8 mouse cellular contexts compared by ENCODE assay signal in genomic region chr16:91884196-91884595, GRCm38 (mm10).
DNase-seq lines count a peak whose midpoint lies in the region; ATAC-seq and TF ChIP-seq lines count a peak whose summit lies in the region.

No protein-coding gene starts in this region.

- no peaks in the 10 kb centered on the region for H3K36me3 ChIP-seq in forebrain, embryonic 11.5 days (ENCODE audit: control insufficient read depth, insufficient read depth, low read length)
- H3K36me3 ChIP-seq in forebrain, embryonic 12.5 days (replicated peaks): peaks cover 22% of the 10 kb centered on the region
- H3K36me3 ChIP-seq in limb, embryonic 11.5 days (ENCODE audit: control insufficient read depth, insufficient read depth, low read length): no peaks in the 10 kb centered on the region

- no peak overlapping the region for H3K9ac ChIP-seq in forebrain, embryonic 11.5 days (ENCODE audit: low read length)
- no peak overlapping the region for H3K9ac ChIP-seq in forebrain, embryonic 12.5 days
- no peak overlapping the region for H3K9ac ChIP-seq in limb, embryonic 11.5 days (ENCODE audit: low read length)

- H3K27ac ChIP-seq in forebrain, embryonic 11.5 days (ENCODE audit: low read depth, low read length): no peak overlapping the region
- H3K27ac ChIP-seq in forebrain, embryonic 12.5 days: no peak overlapping the region
- H3K27ac ChIP-seq in bone marrow, adult 2 months (ENCODE audit: control insufficient read depth, insufficient read depth, low read depth, low read length, poor library complexity): no peak overlapping the region
- no peak overlapping the region for H3K27ac ChIP-seq in limb, embryonic 11.5 days (replicated peaks; ENCODE audit: low read depth, low read length)

- peak; percentile 93 for TF ChIP-seq CTCF in bone marrow, adult 2 months (IDR thresholded peaks at IDR 0.05; ENCODE audit: control insufficient read depth, insufficient read depth, low read length)

- H3K4me1 ChIP-seq in forebrain, embryonic 11.5 days (replicated peaks; ENCODE audit: control insufficient read depth, insufficient read depth, low read length): peaks cover 3% of the 10 kb centered on the region; the same call in 1 of the 2 replicates
- H3K4me1 ChIP-seq in forebrain, embryonic 12.5 days: peaks cover 12% of the 10 kb centered on the region
- H3K4me1 ChIP-seq in bone marrow, adult 2 months (ENCODE audit: control insufficient read depth, insufficient read depth, low read length): no peaks in the 10 kb centered on the region
- peaks cover 10% of the 10 kb centered on the region; the same call in 1 of the 2 replicates for H3K4me1 ChIP-seq in limb, embryonic 11.5 days (ENCODE audit: control insufficient read depth, insufficient read depth, low read length)

- H3K27me3 ChIP-seq in forebrain, embryonic 11.5 days (ENCODE audit: control insufficient read depth, insufficient read depth, low read length): no peaks in the 10 kb centered on the region
- no peaks in the 10 kb centered on the region for H3K27me3 ChIP-seq in forebrain, embryonic 12.5 days
- H3K27me3 ChIP-seq in limb, embryonic 11.5 days (ENCODE audit: control insufficient read depth, insufficient read depth, low read length): no peaks in the 10 kb centered on the region

- ATAC-seq in forebrain, embryonic 11.5 days (replicated peaks; ENCODE audit: low FRiP score): no peak
- no peak for ATAC-seq in forebrain, embryonic 12.5 days (ENCODE audit: low FRiP score)
- ATAC-seq in limb, embryonic 11.5 days (ENCODE audit: insufficient number of reproducible peaks, low FRiP score, low TSS enrichment, low read depth): no peak

- no peak overlapping the region for H3K4me3 ChIP-seq in forebrain, embryonic 11.5 days (ENCODE audit: low read depth, low read length)
- H3K4me3 ChIP-seq in forebrain, embryonic 12.5 days (replicated peaks): no peak overlapping the region
- no peak overlapping the region for H3K4me3 ChIP-seq in bone marrow, adult 2 months (replicated peaks; ENCODE audit: control insufficient read depth, low read depth, low read length)
- no peak overlapping the region for H3K4me3 ChIP-seq in limb, embryonic 11.5 days (ENCODE audit: low read depth, low read length)

- DNase-seq in forebrain, embryonic 11.5 days (ENCODE audit: low spot score): peak; percentile 74
- peak; percentile 82 for DNase-seq in A20 (ENCODE audit: low read depth, low spot score)
- peak; percentile 60 for DNase-seq in limb, embryonic 11.5 days (ENCODE audit: low spot score)
- DNase-seq in spleen, adult 12 weeks (ENCODE audit: low spot score): peak; percentile 68
- no peak for DNase-seq in frontal cortex, postnatal 25 days (ENCODE audit: low spot score in 2 of 2)
- DNase-seq in left cerebral cortex, postnatal 36 days (ENCODE audit: low spot score in 2 of 2): no peak

- H3K9me3 ChIP-seq in forebrain, embryonic 11.5 days (ENCODE audit: control insufficient read depth, low read length): no peaks in the 10 kb centered on the region
- no peaks in the 10 kb centered on the region; the same call in 1 of the 2 replicates for H3K9me3 ChIP-seq in forebrain, embryonic 12.5 days
- H3K9me3 ChIP-seq in limb, embryonic 11.5 days (ENCODE audit: control insufficient read depth, low read length): no peaks in the 10 kb centered on the region

- WGBS in forebrain, embryonic 11.5 days: 61% methylated on average over 5 of the region's 5 CpGs
- WGBS in forebrain, embryonic 12.5 days: 51% methylated on average over 5 of the region's 5 CpGs
- 64% methylated on average over 5 of the region's 5 CpGs for WGBS in bone marrow, adult 2 months
- 56% methylated on average over 5 of the region's 5 CpGs for WGBS in limb, embryonic 11.5 days

- no peak overlapping the region for H3K4me2 ChIP-seq in forebrain, embryonic 11.5 days (ENCODE audit: low read depth, low read length, severe bottlenecking)
- no peak overlapping the region for H3K4me2 ChIP-seq in forebrain, embryonic 12.5 days
- H3K4me2 ChIP-seq in limb, embryonic 11.5 days (ENCODE audit: low read depth, severe bottlenecking): no peak overlapping the region

- no peak for TF ChIP-seq POLR2A in bone marrow, adult 2 months (IDR thresholded peaks at IDR 0.05; ENCODE audit: borderline replicate concordance, control insufficient read depth, low read depth, low read length)

- intact Hi-C loops in left cerebral cortex, postnatal 36 days (cut with DNase I): no loop called here

Comparison
In these comparisons a context has a peak if more than half of its experiments do, and no peak if none do; other contexts are left out.
1. DNase-seq: peak in forebrain, embryonic 11.5 days (single experiment), A20 (single experiment), limb, embryonic 11.5 days (single experiment) and spleen, adult 12 weeks (single experiment); none in frontal cortex, postnatal 25 days (0 of 2) and left cerebral cortex, postnatal 36 days (0 of 2).